Mouse (Mus musculus) right cerebral cortex, postnatal 4 days (tissue): ENCODE results near the gene Majin.

Experiments used
- DNase-seq: peaks from one replicate; pipeline ENCODE4 v3.0.0-alpha.2; 2022

Gene Majin

GRCm38 (mm10) chr19:6184131-6184530, at the start of gene Majin:
Gene Majin (plus strand): TSS chr19:6184388.
- no peak for DNase-seq

- DNase-seq = no peak
Observed at GRCm38 (mm10) chr19:6136397-6136796, 47.8 kb upstream of the Majin start.

- no peak for DNase-seq
Observed at GRCm38 (mm10) chr19:6139701-6140100, 44.5 kb upstream of the Majin start.

GRCm38 (mm10) chr19:6140374-6140677, 43.9 kb upstream of the Majin start:
- DNase-seq = no peak

GRCm38 (mm10) chr19:6140678-6141393, 43.4 kb upstream of the Majin start, which contains the start of gene Batf2:
Gene Batf2 (plus strand): TSS chr19:6140983.
- DNase-seq = peak; percentile 93

- DNase-seq = peak; percentile 73
Observed at GRCm38 (mm10) chr19:6141394-6141749, 42.8 kb upstream of the Majin start, which contains the start of gene Arl2. Gene Arl2 (minus strand): TSS chr19:6141548.

- no peak for DNase-seq
Observed at GRCm38 (mm10) chr19:6144842-6145241, 39.3 kb upstream of the Majin start.

GRCm38 (mm10) chr19:6155174-6155573, 29.0 kb upstream of the Majin start:
- DNase-seq = no peak

GRCm38 (mm10) chr19:6156372-6156771, 27.8 kb upstream of the Majin start:
- DNase-seq = no peak

- no peak for DNase-seq
Observed at GRCm38 (mm10) chr19:6157220-6157619, 27.0 kb upstream of the Majin start.

- DNase-seq = no peak
Observed at GRCm38 (mm10) chr19:6163872-6164547, 20.2 kb upstream of the Majin start.

- no peak for DNase-seq
Observed at GRCm38 (mm10) chr19:6166750-6167149, 17.4 kb upstream of the Majin start.

GRCm38 (mm10) chr19:6171215-6171614, 13.0 kb upstream of the Majin start:
- no peak for DNase-seq

GRCm38 (mm10) chr19:6174771-6175170, 9.4 kb upstream of the Majin start:
- no peak for DNase-seq

- no peak for DNase-seq
Observed at GRCm38 (mm10) chr19:6178775-6179174, 5.4 kb upstream of the Majin start.

- no peak for DNase-seq
Observed at GRCm38 (mm10) chr19:6181629-6182028, 2.6 kb upstream of the Majin start.

GRCm38 (mm10) chr19:6182534-6182933, 1.7 kb upstream of the Majin start:
- no peak for DNase-seq

GRCm38 (mm10) chr19:6204265-6204664, 20.1 kb downstream of the Majin start:
- DNase-seq = no peak

GRCm38 (mm10) chr19:6206716-6207115, 22.5 kb downstream of the Majin start:
- no peak for DNase-seq

- DNase-seq = no peak
Observed at GRCm38 (mm10) chr19:6216046-6216705, 32.0 kb downstream of the Majin start.

- no peak for DNase-seq
Observed at GRCm38 (mm10) chr19:6218606-6219005, 34.4 kb downstream of the Majin start.

GRCm38 (mm10) chr19:6226135-6226534, 41.9 kb downstream of the Majin start, which contains the start of gene Gpha2:
Gene Gpha2 (plus strand): TSS chr19:6226380.
- DNase-seq = no peak

GRCm38 (mm10) chr19:6226763-6227162, 42.6 kb downstream of the Majin start:
- DNase-seq = no peak

- DNase-seq = no peak
Observed at GRCm38 (mm10) chr19:6227864-6228263, 43.7 kb downstream of the Majin start.
